Mouse (Mus musculus) embryonic fibroblast, embryonic 13.5 days (primary cell): ENCODE results near the gene Cited1.

Experiments used
- CTCF ChIP-seq: IDR thresholded peaks from 2 replicates; pipeline ENCODE4 v1.5.1; 2011; ENCODE audit warnings: mild to moderate bottlenecking, control low read depth, low read length, moderate library complexity, borderline replicate concordance; ENCODE audit not compliant: insufficient read depth
- POLR2A ChIP-seq: IDR thresholded peaks from 2 replicates; pipeline ENCODE4 v1.6.1; 2011; ENCODE audit warnings: low read depth, mild to moderate bottlenecking, control low read depth, low read length, moderate library complexity

DNA sequence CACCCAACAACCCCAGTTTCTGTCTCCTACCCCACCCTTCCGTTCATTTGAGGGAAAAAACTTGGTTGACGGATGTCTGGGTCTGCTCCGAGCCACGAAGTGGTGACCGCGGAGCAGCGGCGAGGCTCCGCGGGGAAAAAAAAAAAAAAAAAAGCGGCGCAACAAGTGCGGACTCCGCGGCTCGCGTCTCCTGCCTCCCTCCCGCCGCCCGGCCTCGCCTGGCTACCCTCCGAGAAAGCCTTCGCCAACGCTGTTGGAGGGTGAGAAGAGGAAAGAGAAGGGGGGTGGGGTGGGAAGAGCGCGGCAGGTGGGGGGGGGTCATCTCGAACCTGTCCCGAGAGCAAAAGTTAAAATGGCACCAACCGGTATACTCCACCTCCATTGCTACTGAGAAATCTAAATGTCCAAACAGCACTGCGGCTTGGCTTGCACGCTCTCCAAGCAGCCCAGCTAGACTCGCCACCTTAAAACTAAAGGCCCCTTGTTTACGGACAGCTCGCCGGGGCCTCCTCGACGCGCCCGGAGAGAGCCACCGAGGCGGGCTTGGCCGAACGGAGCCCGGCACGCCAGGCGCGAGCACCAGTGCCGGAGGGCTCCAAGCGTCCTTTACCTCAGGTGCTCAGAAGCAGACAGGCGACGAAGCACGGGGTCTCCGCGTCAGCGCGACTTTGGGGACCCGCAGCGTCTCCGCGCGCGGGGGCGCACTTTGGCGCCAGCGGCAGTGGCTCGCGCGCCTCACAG lies 1.7 kb downstream of the Cited1 start:
- no peak for TF ChIP-seq POLR2A
- TF ChIP-seq CTCF: no peak
